Mouse (Mus musculus) lung, embryonic 16.5 days (tissue): ENCODE measurements around the gene Acot2. TPM values are rescaled to one million over a fixed set of nuclear protein-coding genes. Genes with fewer than 3 reads are reported as not detected.
"Not testable (repeated sequence)": the region's sequence is repeated elsewhere in the genome, so short reads cannot be mapped to it uniquely, and the experiment has no call there.

ENCODE experiments used
- ATAC-seq: fragments of 200-750 bp; cut with Nextera tagmentation; 2 replicates; pipeline ENCODE4 v1.8.0; 2017; ENCODE audit warnings: low read depth, mild to moderate bottlenecking, moderate library complexity
- H3K27ac ChIP-seq: fragments of 300-500 bp; sonication (generic); 2 replicates; pipeline ENCODE4 v1.5.1; 2014; ENCODE audit warnings: mild to moderate bottlenecking, control low read depth, low read length
- H3K27me3 ChIP-seq: fragments of 300-500 bp; sonication (generic); 2 replicates; pipeline ENCODE4 v1.6.1; 2014; ENCODE audit warnings: low read depth, low read length, mixed read lengths; ENCODE audit not compliant: control insufficient read depth, insufficient read depth
- H3K36me3 ChIP-seq: fragments of 300-500 bp; sonication (generic); 2 replicates; pipeline ENCODE4 v1.6.1; 2014; ENCODE audit warnings: low read length; ENCODE audit not compliant: control insufficient read depth, insufficient read depth
- H3K4me1 ChIP-seq: fragments of 300-500 bp; sonication (generic); replicated peaks from 2 replicates; pipeline ENCODE4 v1.6.1; 2014; ENCODE audit warnings: low read length, mixed read lengths; ENCODE audit not compliant: control insufficient read depth, insufficient read depth
- H3K4me2 ChIP-seq: fragments of 300-500 bp; sonication (generic); 2 replicates; pipeline ENCODE4 v1.6.1; 2014; ENCODE audit warnings: low read depth, low read length, control low read depth
- H3K4me3 ChIP-seq: fragments of 300-500 bp; sonication (generic); 2 replicates; pipeline ENCODE4 v1.5.1; 2014; ENCODE audit warnings: mild to moderate bottlenecking, low read length, control low read depth
- H3K9ac ChIP-seq: fragments of 300-500 bp; sonication (generic); 2 replicates; pipeline ENCODE4 v1.6.1; 2014; ENCODE audit warnings: low read length, control low read depth
- H3K9me3 ChIP-seq: fragments of 300-500 bp; sonication (generic); 2 replicates; pipeline ENCODE4 v1.6.1; 2016; ENCODE audit warnings: low read length; ENCODE audit not compliant: control insufficient read depth
- WGBS: fragments of 180-500 bp; shearing (Covaris S2); extraction: QIAGEN DNeasy Blood & Tissue Kit; methylation state at CpG from one replicate; pipeline ENCODE4 v1.1.7; 2014; 5-methylcytosine and 5-hydroxymethylcytosine counted together
- polyA plus RNA-seq: library from polyadenylated mRNA; unstranded; fragments of >200 nt; fragmentation: Nextera tagmentation; extraction: Ambion mirVana; gene quantifications from 2 replicates; pipeline ENCODE4 v1.2.1, GENCODE M21; 2015

Gene Acot2
- polyA plus RNA-seq, 1 experiment from 2014 or later = 40.9 TPM

- 76% methylated on average over 3 of the region's 3 CpGs for WGBS
- ATAC-seq, H3K4me3 ChIP-seq, H3K4me1 ChIP-seq, H3K27me3 ChIP-seq, H3K4me2 ChIP-seq, H3K36me3 ChIP-seq, H3K9ac ChIP-seq, H3K27ac ChIP-seq, H3K9me3 ChIP-seq: not testable (repeated sequence)
Measured at GRCm38 (mm10) chr12:84028328-84028727, 40.7 kb downstream of the Acot2 start.

GRCm38 (mm10) chr12:84029043-84029442, 41.4 kb downstream of the Acot2 start:
- not testable (repeated sequence) for H3K4me1 ChIP-seq, H3K27me3 ChIP-seq, H3K4me3 ChIP-seq, ATAC-seq, H3K4me2 ChIP-seq, H3K27ac ChIP-seq, H3K9ac ChIP-seq, H3K36me3 ChIP-seq, H3K9me3 ChIP-seq
- WGBS = 92% methylated on average over 1 of the region's 1 CpGs

- H3K27ac ChIP-seq = no peak overlapping the region
- no peaks in the 10 kb centered on the region for H3K36me3 ChIP-seq
- WGBS = 58% methylated on average over 4 of the region's 4 CpGs
- no peak overlapping the region for H3K4me2 ChIP-seq
- no peak overlapping the region for H3K4me3 ChIP-seq
- no peak overlapping the region for H3K9ac ChIP-seq
- ATAC-seq = peak; percentile 78
- no peaks in the 10 kb centered on the region for H3K9me3 ChIP-seq
- no peaks in the 10 kb centered on the region for H3K4me1 ChIP-seq
- H3K27me3 ChIP-seq = no peaks in the 10 kb centered on the region
Measured at GRCm38 (mm10) chr12:84030659-84031332, 43.1 kb downstream of the Acot2 start.

- no peak overlapping the region for H3K9ac ChIP-seq
- ATAC-seq = no peak
- no peak overlapping the region for H3K27ac ChIP-seq
- no peak overlapping the region for H3K4me2 ChIP-seq
- no peaks in the 10 kb centered on the region for H3K36me3 ChIP-seq
- no peaks in the 10 kb centered on the region for H3K4me1 ChIP-seq
- WGBS = 87% methylated on average over 4 of the region's 4 CpGs
- no peaks in the 10 kb centered on the region for H3K9me3 ChIP-seq
- H3K27me3 ChIP-seq = 0 out of 2 replicates have a peak, but pooled peaks cover 2% of the 10 kb centered on the region
- no peak overlapping the region for H3K4me3 ChIP-seq
Measured at GRCm38 (mm10) chr12:84032854-84033253, 45.2 kb downstream of the Acot2 start.

GRCm38 (mm10) chr12:84033302-84033701, 45.6 kb downstream of the Acot2 start:
- not testable (repeated sequence) for H3K9ac ChIP-seq, ATAC-seq, H3K4me1 ChIP-seq, H3K36me3 ChIP-seq, H3K4me3 ChIP-seq, H3K9me3 ChIP-seq, H3K27me3 ChIP-seq, H3K27ac ChIP-seq, H3K4me2 ChIP-seq
- WGBS = 70% methylated on average over 2 of the region's 2 CpGs

- Histone ChIP-seq H3K27ac (no peak overlapping the region), H3K4me3 (no peak overlapping the region), H3K27me3 (0 out of 2 replicates have a peak, but pooled peaks cover 2% of the 10 kb centered on the region), H3K4me2 (no peak overlapping the region), H3K9me3 (no peaks in the 10 kb centered on the region), H3K9ac (no peak overlapping the region), H3K36me3 (no peaks in the 10 kb centered on the region), H3K4me1 (no peaks in the 10 kb centered on the region)
- 27% methylated on average over 4 of the region's 4 CpGs for WGBS
- peak; percentile 66 for ATAC-seq
Measured at GRCm38 (mm10) chr12:84034108-84034507, 46.4 kb downstream of the Acot2 start.

GRCm38 (mm10) chr12:84038241-84038640, 50.6 kb downstream of the Acot2 start, which contains the start of gene Acot4:
Gene Acot4, plus strand, starts transcription at chr12:84038379.
- H3K27ac ChIP-seq, H3K27me3 ChIP-seq, H3K9me3 ChIP-seq, H3K36me3 ChIP-seq, H3K4me1 ChIP-seq: not testable (repeated sequence)
- peak within 1 kb of the TSS; percentile 51 for H3K4me3 ChIP-seq
- peak within 1 kb of the TSS; percentile 76 for H3K4me2 ChIP-seq
- ATAC-seq = peak; percentile 64
- H3K9ac ChIP-seq = peak within 1 kb of the TSS; percentile 67
- WGBS = 6% methylated on average over 23 of the region's 32 CpGs

- WGBS = under 1% methylated on average over 27 of the region's 39 CpGs
- H3K27ac ChIP-seq, H3K27me3 ChIP-seq, H3K36me3 ChIP-seq, H3K4me1 ChIP-seq, H3K9me3 ChIP-seq: not testable (repeated sequence)
- peak within 1 kb of the TSS; percentile 76 for H3K4me2 ChIP-seq
- peak within 1 kb of the TSS; percentile 51 for H3K4me3 ChIP-seq
- peak within 1 kb of the TSS; percentile 67 for H3K9ac ChIP-seq
- ATAC-seq = peak; percentile 73
Measured at GRCm38 (mm10) chr12:84038691-84039111, 51.0 kb downstream of the Acot2 start, which contains the start of gene Gm49366. Gene Gm49366, plus strand, starts transcription at chr12:84038935.

GRCm38 (mm10) chr12:84042248-84042647, 54.6 kb downstream of the Acot2 start:
- H3K4me2 ChIP-seq = no peak overlapping the region
- no peaks in the 10 kb centered on the region for H3K4me1 ChIP-seq
- no peak overlapping the region for H3K4me3 ChIP-seq
- WGBS = 71% methylated on average over 5 of the region's 5 CpGs
- H3K9ac ChIP-seq = no peak overlapping the region
- no peaks in the 10 kb centered on the region for H3K9me3 ChIP-seq
- no peak overlapping the region for H3K27ac ChIP-seq
- 0 out of 2 replicates have a peak, but pooled peaks cover 2% of the 10 kb centered on the region for H3K27me3 ChIP-seq
- no peaks in the 10 kb centered on the region for H3K36me3 ChIP-seq
- ATAC-seq = no peak
